Mouse (Mus musculus): ENCODE data around the gene Clec2d.

Gene Clec2d

DNA sequence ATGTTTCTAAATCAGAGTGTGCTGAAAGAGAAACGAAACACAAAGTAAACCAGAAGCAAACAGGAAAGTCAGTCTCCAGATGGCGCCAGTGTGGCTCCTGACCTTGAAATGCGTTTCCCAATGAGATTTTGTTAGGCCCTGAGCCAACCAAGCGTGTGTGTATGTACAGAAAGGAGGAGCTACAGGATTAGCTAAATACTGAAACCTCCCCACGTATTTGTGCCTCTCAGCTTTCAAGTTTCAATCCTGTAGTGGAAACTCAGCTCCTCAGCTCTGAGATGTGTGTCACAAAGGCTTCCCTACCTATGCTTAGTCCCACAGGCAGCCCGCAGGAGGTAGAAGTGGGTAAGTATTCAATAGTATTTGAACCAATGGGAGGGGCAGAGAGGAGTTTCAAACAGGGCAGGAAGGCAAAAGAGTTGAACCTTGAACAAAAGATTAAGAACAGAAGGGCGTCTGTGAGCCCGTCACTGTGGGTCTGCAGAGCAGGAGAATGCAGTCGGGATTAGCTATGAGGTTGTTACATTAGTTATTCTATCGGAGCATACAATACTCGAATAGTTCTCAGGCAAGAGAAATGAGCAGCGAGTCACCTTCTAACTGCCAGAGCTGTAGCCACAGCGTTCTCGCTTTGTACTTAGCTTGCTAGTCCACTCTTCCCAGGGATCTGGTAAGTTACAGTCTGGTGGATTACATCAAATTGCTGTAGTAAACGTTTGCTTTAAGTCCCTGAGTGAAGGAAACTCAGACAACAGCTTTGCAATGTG, at the start of gene Clec2d:
TSS of gene Clec2d (plus strand) at position 213 of the 767 bp plus-strand sequence.
- in situ Hi-C loops (cut with MboI; ENCODE audit: unreplicated experiment in 2 of 2): loop anchor here in 1 of 2 experiments (5.0 kb wide), 2 partner anchors 57 to 328 kb away; no protein-coding TSS in a partner anchor

DNA sequence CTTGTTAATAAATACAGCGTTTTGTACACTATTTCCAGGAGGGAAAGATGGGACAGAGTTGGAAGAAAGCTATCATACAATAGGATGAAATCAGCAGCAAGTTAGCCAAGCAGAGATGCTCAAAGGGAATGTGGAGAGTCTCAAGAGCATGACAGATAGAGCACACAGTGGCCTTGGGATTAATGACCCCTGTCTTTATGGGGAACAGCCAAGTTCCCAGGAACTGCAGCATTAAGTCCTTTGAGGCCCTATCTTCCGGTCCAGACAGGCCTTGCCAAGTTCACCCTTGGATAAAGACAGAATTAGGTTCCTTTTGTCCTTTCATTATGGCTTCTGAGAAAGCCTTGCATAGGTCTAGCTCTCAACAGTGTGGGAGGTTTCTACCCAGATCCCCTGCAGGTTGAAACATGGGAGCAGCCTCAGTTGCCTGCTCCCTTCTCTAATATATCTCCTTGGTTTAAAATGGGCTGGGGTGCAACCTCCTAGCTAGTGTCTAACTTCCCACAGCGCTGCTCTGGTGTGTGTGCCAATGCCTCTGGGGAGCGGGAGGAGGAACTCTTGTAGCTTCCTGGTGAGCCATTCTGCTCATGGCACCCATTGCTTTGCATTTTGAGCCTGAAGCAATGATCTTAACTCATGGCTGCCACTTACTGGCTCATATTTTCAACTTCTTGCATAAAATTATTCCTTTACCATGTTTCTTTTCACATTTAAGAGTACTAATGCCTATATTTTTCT, 47.6 kb upstream of the Clec2d start:
- in situ Hi-C loops (cut with MboI; ENCODE audit: unreplicated experiment in 2 of 2): no loop called here

DNA sequence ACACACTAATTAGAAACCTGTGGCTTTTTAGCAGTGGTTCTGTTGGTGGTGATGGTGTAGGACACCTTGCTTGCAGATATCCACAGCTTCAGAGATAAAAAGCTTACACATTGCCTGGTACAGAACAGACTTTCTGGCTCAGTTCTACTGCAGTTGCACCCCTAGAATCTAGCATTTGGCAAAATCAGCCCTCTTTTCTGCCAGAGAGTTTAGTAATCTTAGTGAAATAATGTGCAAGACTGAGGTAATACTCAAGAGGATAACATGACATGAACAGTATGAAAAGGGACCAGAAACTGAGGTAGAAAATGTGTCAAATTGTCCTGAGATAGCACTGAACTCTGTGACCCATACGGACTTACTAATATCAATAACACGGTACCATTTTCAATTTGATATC, 33.6 kb upstream of the Clec2d start:
- in situ Hi-C loops (cut with MboI; ENCODE audit: unreplicated experiment in 2 of 2): no loop called here

DNA sequence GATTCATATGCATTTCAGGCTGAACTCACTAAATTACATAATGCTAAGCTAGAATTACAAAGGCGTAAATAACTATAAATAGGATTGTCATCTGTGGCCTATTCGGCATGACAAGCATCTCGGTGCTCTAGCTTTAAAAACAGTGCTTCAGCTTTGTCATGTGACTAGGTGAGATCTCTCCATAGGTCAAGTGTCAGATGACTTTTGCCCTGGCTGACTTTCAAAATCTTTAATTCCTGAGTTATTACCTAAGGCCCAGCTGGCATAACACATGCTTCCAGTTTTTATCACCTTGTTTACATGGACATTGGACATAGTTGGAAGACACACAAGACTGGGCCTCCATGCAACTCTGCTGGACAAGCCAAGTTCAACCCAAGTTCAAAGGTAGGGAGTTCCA, 20.3 kb upstream of the Clec2d start:
- in situ Hi-C loops (cut with MboI; ENCODE audit: unreplicated experiment in 2 of 2): no loop called here

DNA sequence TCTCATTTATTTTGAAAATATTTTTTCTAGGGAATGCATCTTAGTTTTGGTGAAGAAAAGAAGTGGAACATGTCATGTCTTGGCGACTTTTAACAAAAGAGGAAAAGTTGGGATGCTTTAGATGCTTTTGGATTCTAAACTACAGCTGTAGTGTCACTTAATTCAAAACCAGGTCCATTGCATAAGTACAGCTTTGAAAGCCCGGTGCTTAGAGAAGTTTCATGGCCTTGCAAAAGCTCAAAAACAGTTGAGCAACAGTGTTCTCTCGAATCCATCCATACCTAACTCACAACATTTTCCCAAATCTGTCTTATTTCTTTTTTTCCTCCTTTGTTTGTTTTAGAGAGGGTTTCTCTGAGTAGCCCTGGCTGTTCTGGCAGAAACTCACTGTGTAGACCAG, 19.3 kb upstream of the Clec2d start:
- in situ Hi-C loops (cut with MboI; ENCODE audit: unreplicated experiment in 2 of 2): no loop called here

DNA sequence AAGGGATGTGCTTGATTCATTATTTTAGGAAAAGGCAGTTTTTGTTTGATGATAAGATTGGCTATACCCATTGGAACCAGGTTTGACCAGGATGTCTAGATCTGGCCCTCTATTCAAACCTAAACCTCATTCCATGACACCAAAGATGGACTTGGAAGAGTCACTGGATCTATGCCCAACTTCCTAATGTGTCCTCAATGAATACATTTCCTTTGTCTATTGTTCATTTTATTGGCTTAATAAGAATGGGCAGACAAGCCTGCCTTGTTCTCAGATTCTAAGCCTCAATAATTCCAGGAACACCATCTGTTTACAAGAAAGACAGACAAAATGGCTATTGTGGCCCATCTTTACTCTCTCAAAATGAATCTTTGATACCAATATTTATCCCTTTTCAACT, 18.5 kb upstream of the Clec2d start:
- in situ Hi-C loops (cut with MboI; ENCODE audit: unreplicated experiment in 2 of 2): no loop called here

DNA sequence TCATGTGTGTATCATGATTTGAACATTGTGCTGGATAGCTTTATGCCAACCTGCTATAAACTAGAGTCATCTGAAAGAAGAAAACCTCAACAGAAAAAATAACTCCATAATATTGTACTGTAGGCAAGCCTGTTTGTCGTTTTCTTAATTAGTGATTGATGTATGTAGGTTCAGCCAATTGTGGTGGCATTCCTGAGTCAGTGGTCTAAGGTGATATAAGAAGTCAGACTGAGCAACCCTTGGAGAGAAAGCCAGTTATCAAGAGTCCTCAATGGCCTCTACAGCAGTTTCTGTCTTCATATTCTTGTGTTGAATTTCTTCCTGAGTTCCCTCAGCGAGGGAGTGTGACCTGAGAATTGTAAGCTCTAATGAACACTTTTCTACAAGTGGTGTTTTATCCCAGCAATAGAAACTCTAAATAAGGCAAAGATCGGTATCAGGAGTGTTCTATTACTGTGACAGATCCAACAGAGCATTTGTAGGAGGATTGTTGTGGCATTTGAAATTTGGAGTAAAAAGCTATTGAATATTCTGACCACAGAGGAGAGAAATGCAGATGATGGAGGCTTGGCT, 17.7 kb upstream of the Clec2d start:
- in situ Hi-C loops (cut with MboI; ENCODE audit: unreplicated experiment in 2 of 2): no loop called here

DNA sequence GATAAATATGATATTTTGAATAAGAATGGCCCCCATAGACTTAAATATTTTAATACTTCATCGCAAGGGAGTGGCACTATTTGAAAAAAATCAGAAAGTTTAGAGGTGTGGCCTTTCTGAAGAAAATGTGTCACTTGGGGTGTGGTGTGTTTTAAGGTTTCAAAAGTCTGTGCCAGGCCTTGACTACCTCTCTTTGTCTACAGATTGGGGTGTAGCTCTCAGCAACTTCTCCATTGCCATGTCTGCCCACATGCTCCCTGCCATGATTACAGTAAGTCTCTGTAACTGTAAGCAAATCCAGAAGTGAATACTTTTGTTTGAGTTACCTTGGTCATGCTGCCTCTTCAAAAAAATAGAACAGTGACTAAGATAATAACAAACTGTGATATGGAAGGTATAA, 16.8 kb upstream of the Clec2d start:
- in situ Hi-C loops (cut with MboI; ENCODE audit: unreplicated experiment in 2 of 2): no loop called here

DNA sequence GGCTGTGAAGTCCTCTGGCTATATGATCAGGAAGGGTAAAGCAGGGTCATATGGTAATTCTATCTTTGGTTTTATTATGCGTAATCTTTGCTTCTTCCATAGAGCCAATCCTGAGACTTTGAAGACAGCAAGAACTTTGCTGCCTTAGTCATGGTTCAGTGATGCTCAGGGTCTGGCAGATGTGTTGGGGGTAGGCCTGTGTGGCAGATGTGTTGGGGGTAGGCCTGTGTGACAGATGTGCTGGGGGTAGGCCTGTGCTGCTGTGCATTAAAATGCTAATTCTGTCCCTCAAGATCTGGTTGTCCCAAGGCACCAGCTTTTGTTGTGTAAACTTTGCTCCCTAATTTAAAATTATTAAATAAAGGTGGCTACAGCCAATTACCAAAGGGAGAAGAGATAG, 9.5 kb upstream of the Clec2d start:
- in situ Hi-C loops (cut with MboI; ENCODE audit: unreplicated experiment in 2 of 2): loop anchor here (10.0 kb wide), 3 partner anchors 56 to 136 kb away; no protein-coding TSS in a partner anchor

DNA sequence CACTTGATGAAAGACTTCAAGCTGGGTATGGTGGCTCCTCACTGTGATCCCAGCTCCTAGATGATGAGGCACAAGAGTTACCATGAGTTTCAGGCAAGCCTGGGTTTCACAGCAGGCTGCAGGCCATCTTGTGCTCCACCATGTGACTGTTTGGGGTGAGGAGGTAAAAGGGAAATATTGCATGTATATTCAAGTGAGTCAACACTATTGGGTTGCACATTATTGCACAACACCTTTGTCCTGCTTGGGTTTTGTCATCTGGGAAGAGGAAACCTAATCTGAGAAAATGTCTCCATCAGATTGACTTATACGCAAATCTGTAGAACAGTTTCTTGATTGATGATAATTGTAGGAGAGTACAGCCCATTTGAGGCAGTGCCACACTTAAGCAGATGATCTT, 8.7 kb upstream of the Clec2d start:
- in situ Hi-C loops (cut with MboI; ENCODE audit: unreplicated experiment in 2 of 2): loop anchor here (10.0 kb wide), 3 partner anchors 57 to 137 kb away; no protein-coding TSS in a partner anchor

DNA sequence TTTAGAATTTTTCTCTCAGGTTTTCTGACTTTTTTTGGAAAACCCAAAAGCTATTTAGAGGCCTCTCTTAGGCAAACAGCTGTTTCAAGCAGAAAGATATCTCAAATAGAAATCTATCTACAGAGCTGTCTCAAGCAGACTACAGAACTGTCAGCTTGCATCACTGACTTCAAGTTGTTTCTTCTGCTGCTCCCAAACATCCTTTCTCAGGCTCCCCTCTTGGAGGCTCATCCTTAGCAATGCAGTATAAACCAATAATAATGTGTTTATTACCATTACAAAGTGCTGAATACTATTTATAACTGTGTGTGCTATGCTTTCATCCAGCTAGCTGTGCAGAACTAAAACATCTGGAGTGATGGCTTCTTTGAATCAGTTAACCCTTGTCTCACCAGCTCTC, 5.6 kb upstream of the Clec2d start:
- in situ Hi-C loops (cut with MboI; ENCODE audit: unreplicated experiment in 2 of 2): loop anchor here (5.0 to 10.0 kb wide), 4 partner anchors 60 to 323 kb away; no protein-coding TSS in a partner anchor

DNA sequence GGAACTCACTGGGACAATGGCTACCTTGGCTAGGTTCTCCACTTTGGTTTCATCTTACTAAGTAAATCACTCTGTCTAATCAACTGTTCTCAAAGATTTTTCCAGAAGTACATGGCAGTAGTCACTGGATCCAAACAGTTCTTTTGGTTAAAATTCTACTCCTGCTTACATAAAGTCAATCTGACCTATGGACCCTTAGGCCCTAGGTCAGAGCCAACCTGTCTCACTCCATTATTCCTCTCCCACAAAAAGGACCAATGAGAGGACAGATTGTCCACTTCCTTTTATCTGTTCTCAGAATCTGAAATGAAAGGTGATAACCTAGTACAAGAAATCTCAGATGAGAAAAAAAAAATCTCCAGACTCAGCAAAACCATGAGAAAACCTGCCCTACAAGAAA, 4.8 kb upstream of the Clec2d start:
- in situ Hi-C loops (cut with MboI; ENCODE audit: unreplicated experiment in 2 of 2): loop anchor here (5.0 to 10.0 kb wide), 4 partner anchors 61 to 323 kb away; no protein-coding TSS in a partner anchor

DNA sequence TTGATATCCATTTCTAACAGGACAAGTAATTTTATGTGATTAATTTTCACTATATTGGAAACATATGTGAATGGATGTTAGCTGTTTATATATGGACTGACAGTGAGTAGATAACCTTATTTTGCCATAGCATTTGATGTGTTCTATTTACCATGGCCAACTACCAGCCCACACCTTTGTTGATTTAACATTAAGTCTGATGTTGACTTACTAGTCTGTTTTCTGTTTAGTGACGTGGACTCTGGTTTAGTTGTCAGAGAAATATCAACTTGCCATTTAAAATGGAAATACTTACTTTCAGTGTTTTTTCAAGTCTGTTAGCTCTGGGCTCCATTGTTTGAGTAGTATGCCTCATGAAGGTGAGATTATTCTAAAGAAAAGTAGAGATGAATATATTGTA, 3.8 kb upstream of the Clec2d start:
- in situ Hi-C loops (cut with MboI; ENCODE audit: unreplicated experiment in 2 of 2): loop anchor here (5.0 to 10.0 kb wide), 4 partner anchors 62 to 324 kb away; no protein-coding TSS in a partner anchor

DNA sequence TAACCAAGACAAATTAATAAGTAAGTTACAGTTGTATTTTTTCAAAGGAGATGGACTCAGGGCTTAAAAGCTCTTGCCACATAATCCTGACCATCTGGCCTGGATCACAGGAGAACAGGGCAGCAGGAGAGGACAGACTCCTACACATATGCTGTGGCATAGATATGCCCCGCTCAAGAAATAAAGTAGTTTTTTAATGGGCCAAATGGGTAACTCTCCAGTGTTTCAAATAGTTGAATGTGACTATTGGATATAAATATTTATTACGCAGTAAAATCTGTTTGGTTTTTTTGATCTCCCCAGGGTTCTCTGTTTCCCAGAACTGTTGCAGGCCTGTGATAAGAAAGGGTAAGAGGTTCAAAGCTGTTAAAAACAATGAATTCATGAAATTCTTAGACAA, 1.1 kb upstream of the Clec2d start:
- in situ Hi-C loops (cut with MboI; ENCODE audit: unreplicated experiment in 2 of 2): loop anchor here (5.0 to 10.0 kb wide), 4 partner anchors 64 to 327 kb away; no protein-coding TSS in a partner anchor

DNA sequence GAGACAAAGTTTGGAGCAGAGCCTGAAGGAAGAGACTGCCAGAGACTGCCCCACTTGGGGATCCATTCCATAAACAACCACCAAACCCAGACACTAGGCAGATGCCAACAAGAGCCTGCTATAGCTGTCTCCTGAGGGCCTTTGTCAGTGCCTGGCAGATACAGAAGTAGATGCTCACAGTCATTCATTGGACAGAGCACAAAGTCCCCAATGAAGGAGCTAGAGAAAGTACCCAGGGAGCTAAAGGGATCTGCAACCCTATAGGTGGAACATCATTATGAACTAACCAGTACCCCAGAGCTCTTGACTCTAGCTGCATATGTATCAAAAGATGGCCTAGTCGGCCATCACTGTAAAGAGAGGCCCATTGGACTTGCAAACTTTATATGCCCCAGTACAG, 584 bp upstream of the Clec2d start:
- in situ Hi-C loops (cut with MboI; ENCODE audit: unreplicated experiment in 2 of 2): loop anchor here (5.0 to 10.0 kb wide), 5 partner anchors 57 to 328 kb away; no protein-coding TSS in a partner anchor

DNA sequence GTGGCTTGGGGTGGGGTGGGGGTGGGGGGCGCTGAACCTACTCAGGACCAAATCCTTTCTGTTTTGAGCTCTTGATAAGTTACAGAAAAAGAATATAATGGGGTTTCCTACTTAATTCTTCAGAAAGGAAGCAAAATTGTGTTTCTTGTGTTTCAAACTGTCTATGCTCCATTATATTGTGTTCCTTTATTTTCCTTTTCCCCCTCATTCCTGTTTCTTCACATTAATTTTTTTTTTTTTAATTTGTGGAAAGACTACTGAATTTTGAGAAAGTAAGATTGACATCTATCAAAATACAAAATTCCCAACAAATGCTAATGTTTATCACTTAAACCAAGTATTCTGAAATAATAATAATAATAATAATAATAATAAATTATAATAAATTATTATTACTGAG, 834 bp downstream of the Clec2d start:
- in situ Hi-C loops (cut with MboI; ENCODE audit: unreplicated experiment in 2 of 2): loop anchor here in 1 of 2 experiments (5.0 kb wide), 2 partner anchors 56 to 329 kb away; no protein-coding TSS in a partner anchor

DNA sequence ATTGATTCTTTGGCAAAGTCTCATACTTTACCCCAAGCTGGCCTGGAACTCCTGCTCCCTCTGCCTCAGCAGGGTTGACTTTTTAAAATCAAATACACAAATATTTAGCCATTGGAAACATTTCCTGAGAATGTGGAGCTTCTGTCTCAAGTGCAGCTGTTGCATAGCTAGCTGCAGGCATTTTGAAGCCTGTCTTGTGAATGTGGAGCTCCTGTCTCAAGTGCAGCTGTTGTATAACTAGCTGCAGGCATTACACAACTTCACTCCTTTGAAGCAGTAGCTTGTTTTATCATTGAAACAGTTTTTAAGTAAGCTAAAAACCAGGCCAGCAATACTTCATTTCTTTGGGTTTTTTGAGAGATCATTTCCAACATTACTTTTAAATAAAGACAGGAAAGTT, 1.3 kb downstream of the Clec2d start:
- in situ Hi-C loops (cut with MboI; ENCODE audit: unreplicated experiment in 2 of 2): loop anchor here in 1 of 2 experiments (5.0 kb wide), 2 partner anchors 56 to 329 kb away; no protein-coding TSS in a partner anchor

DNA sequence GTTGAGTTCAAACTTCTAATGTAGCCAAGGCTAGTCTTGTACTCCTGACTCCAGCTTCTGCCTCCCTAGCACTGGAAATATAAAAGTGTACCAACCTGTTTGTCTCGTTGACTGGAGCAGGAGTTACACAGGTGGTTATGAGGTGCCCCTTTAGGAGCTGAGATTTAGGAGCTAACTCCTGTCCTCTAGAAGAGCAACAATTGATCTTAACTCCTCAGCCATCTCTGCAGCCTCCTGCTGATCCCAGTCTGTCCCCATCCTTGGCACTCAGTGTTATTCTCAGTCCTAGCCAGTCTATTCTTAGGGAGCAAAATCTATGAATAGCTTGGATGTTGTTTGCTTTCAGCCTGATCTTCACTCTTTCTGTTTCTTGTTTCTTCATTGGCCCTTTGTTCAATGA, 2.1 kb downstream of the Clec2d start:
- in situ Hi-C loops (cut with MboI; ENCODE audit: unreplicated experiment in 2 of 2): loop anchor here in 1 of 2 experiments (5.0 kb wide), 2 partner anchors 55 to 330 kb away; no protein-coding TSS in a partner anchor

DNA sequence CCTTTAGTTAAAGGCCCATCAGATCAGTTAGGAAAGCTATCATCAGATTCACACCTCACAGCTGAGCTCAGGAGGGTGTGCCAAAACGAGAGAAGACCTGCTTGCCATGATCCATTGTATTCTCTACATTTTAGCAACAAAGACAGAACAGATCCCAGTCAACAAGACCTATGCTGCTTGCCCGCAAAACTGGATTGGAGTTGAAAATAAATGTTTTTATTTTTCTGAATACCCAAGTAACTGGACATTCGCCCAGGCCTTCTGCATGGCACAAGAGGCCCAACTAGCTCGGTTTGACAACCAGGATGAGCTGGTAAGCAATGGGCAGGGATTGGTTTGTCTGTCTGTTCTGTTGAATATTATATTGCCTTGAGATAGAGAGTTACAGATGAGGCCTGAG, 3.6 kb downstream of the Clec2d start:
- in situ Hi-C loops (cut with MboI; ENCODE audit: unreplicated experiment in 2 of 2): loop anchor here in 1 of 2 experiments (5.0 kb wide), 2 partner anchors 53 to 332 kb away; no protein-coding TSS in a partner anchor

DNA sequence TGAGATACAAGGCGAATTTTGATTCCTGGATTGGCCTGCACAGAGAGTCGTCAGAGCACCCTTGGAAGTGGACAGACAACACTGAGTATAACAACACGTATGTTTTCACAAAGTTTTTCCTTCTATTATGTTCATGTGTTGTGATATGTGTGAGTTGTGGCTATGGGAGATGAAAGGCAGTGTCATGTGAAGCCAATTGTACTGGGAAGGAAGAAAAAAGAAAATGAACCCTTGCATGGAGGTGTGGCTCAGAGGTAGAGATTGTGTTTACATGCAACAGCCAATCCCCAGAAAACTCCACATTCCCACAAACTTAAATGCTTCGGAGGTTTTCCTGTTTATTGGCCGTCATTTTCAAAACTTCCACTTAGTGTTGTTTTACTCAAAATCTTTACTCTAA, 4.4 kb downstream of the Clec2d start:
- in situ Hi-C loops (cut with MboI; ENCODE audit: unreplicated experiment in 2 of 2): loop anchor here in 1 of 2 experiments (5.0 kb wide), 2 partner anchors 53 to 332 kb away; no protein-coding TSS in a partner anchor

DNA sequence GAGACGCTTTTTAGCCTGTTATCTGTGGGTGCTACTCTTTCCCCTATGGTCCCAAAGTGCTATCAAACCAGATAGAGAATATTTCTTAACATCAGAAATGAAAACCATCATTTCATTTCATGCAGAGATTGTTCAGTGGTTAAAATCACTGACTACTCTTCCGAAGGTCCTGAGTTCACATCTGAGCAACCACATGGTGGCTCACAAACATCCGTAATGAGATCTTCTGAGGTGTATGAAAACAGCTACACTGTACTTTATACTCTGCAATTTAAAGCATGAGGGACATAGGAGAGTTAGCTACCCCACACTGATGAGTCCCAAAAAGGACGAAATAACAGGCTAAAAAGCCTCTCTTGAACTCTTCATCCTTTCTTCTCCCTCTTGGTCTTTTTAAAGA, 5.6 kb downstream of the Clec2d start:
- in situ Hi-C loops (cut with MboI; ENCODE audit: unreplicated experiment in 2 of 2): no loop called here
